Mouse (Mus musculus) hindbrain, embryonic 14.5 days (tissue): Measurements from ENCODE around the gene Fmod. TPM values are rescaled to one million over a fixed set of nuclear protein-coding genes. Genes with fewer than 3 reads are reported as not detected.
A peak's percentile ranks its signal among the peaks of the same experiment; 100 is the strongest.

ENCODE experiments used
- ATAC-seq: fragments of 200-750 bp; cut with Nextera tagmentation; 2 replicates; pipeline ENCODE4 v1.8.0; 2017; ENCODE audit warnings: moderate number of reproducible peaks, mild to moderate bottlenecking, moderate TSS enrichment, moderate library complexity; ENCODE audit not compliant: low FRiP score
- DNase-seq: peaks from one replicate; pipeline ENCODE4 v3.0.0-alpha.2; 2015; ENCODE audit warnings: low spot score
- H3K27ac ChIP-seq: fragments of 300-500 bp; sonication (generic); 2 replicates; pipeline ENCODE4 v1.5.1; 2014; ENCODE audit warnings: mild to moderate bottlenecking, moderate library complexity
- H3K27me3 ChIP-seq: fragments of 300-500 bp; sonication (generic); 2 replicates; pipeline ENCODE4 v1.6.1; 2014; ENCODE audit warnings: mild to moderate bottlenecking, low read length, mixed read lengths; ENCODE audit not compliant: control insufficient read depth, insufficient read depth
- H3K36me3 ChIP-seq: fragments of 300-500 bp; sonication (generic); replicated peaks from 2 replicates; pipeline ENCODE4 v1.6.1; 2014; ENCODE audit not compliant: control insufficient read depth, insufficient read depth
- H3K4me1 ChIP-seq: fragments of 300-500 bp; sonication (generic); replicated peaks from 2 replicates; pipeline ENCODE4 v1.6.1; 2014; ENCODE audit warnings: antibody characterized with exemption, low read length, mixed read lengths; ENCODE audit not compliant: control insufficient read depth, insufficient read depth
- H3K4me2 ChIP-seq: fragments of 300-500 bp; sonication (generic); replicated peaks from 2 replicates; pipeline ENCODE4 v1.6.1; 2014; ENCODE audit warnings: mild to moderate bottlenecking, moderate library complexity
- H3K4me3 ChIP-seq: fragments of 300-500 bp; sonication (generic); replicated peaks from 2 replicates; pipeline ENCODE4 v1.5.1; 2014; ENCODE audit warnings: mild to moderate bottlenecking, low read length
- H3K9ac ChIP-seq: fragments of 300-500 bp; sonication (generic); 2 replicates; pipeline ENCODE4 v1.6.1; 2014
- H3K9me3 ChIP-seq: fragments of 300-500 bp; sonication (generic); 2 replicates; pipeline ENCODE4 v1.6.1; 2016; ENCODE audit warnings: low read length; ENCODE audit not compliant: control insufficient read depth
- WGBS: fragments of 180-500 bp; shearing (Covaris S2); extraction: QIAGEN DNeasy Blood & Tissue Kit; methylation state at CpG from one replicate; pipeline ENCODE4 v1.1.7; 2014; 5-methylcytosine and 5-hydroxymethylcytosine counted together
- polyA plus RNA-seq: library from polyadenylated mRNA; unstranded; fragments of >200 nt; fragmentation: Nextera tagmentation; extraction: Ambion mirVana; gene quantifications from 2 replicates; pipeline ENCODE4 v1.2.1, GENCODE M21; 2014

The Fmod gene
- polyA plus RNA-seq, 1 experiment from 2014 or later: 5.3 TPM

DNA sequence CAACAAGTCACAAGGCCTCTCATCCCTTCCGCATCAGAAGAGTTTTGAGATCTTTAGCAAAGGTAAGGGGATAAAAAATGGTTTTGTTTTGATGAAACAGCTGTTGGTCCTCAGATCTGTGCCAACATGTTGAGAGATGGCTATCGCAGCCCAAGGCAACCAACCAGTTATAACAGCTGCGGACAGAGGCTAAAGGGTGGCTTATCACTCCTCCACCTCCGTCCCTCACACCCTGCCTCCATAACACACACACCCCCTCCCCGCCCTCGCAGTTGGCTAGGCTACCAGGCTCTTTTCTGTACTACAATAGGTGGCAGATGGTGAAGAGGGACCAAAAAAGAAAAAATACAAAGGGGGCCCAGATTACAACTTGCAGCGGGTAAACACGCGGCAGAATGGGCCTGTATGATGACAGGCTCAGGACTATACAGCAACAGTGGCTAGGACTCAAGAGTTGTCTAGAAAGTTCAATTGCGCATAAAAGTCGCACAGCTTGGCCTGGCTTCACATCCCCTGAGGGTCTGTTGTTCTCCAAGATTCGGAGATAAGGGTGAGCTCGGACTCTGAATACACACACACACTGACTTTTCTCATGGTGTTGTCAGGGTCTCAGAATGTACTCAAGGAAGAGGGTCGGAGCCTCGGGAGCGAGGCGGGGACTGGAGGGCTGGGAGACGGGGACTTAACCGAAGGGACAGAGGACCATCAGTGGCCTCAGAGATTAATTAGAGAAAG, 41.2 kb downstream of the Fmod start:
- peak overlapping the region; percentile 79 for H3K27ac ChIP-seq
- no peaks in the 10 kb centered on the region for H3K9me3 ChIP-seq
- peak overlapping the region; percentile 85 for H3K9ac ChIP-seq
- H3K4me3 ChIP-seq: peak overlapping the region; percentile 76
- DNase-seq (no peak), ATAC-seq (no peak; the same call in 1 of the 2 replicates)
- H3K4me1 ChIP-seq: peaks cover 21% of the 10 kb centered on the region
- 5% methylated on average over 19 of the region's 19 CpGs for WGBS
- no peaks in the 10 kb centered on the region for H3K27me3 ChIP-seq
- peak overlapping the region; percentile 86 for H3K4me2 ChIP-seq
- no peaks in the 10 kb centered on the region for H3K36me3 ChIP-seq

GRCm38 (mm10) chr1:134078802-134079476, 41.9 kb downstream of the Fmod start, which contains the start of gene Btg2:
Gene Btg2, minus strand, starts transcription at chr1:134079120.
- Histone ChIP-seq H3K27ac (peak within 1 kb of the TSS; percentile 92), H3K36me3 (no peaks in the 10 kb centered on the region), H3K4me3 (peak within 1 kb of the TSS; percentile 76), H3K9me3 (no peaks in the 10 kb centered on the region), H3K4me2 (peak within 1 kb of the TSS; percentile 86), H3K4me1 (peaks cover 18% of the 10 kb centered on the region), H3K27me3 (no peaks in the 10 kb centered on the region), H3K9ac (peak within 1 kb of the TSS; percentile 85)
- ATAC-seq (peak; percentile 94), DNase-seq (peak; percentile 95)
- under 1% methylated on average over 60 of the region's 62 CpGs for WGBS

- Histone ChIP-seq H3K27me3 (no peaks in the 10 kb centered on the region), H3K4me3 (peak overlapping the region; percentile 76), H3K9me3 (no peaks in the 10 kb centered on the region), H3K27ac (peak overlapping the region; percentile 92), H3K4me2 (peak overlapping the region; percentile 86), H3K36me3 (no peaks in the 10 kb centered on the region), H3K9ac (peak overlapping the region; percentile 85), H3K4me1 (peaks cover 18% of the 10 kb centered on the region)
- DNase-seq (peak; percentile 56), ATAC-seq (no peak)
- WGBS: 2% methylated on average over 9 of the region's 9 CpGs
These were observed 42.6 kb downstream of the Fmod start for GRCm38 (mm10) chr1:134079477-134080163.

- H3K9ac ChIP-seq: no peak overlapping the region
- ATAC-seq (no peak), DNase-seq (no peak)
- no peak overlapping the region for H3K4me3 ChIP-seq
- H3K27ac ChIP-seq: no peak overlapping the region
- no peaks in the 10 kb centered on the region for H3K36me3 ChIP-seq
- no peak overlapping the region for H3K4me2 ChIP-seq
- H3K9me3 ChIP-seq: no peaks in the 10 kb centered on the region
- WGBS: 77% methylated on average over 4 of the region's 4 CpGs
- peaks cover 18% of the 10 kb centered on the region for H3K4me1 ChIP-seq
- H3K27me3 ChIP-seq: no peaks in the 10 kb centered on the region
These were observed 43.4 kb downstream of the Fmod start for GRCm38 (mm10) chr1:134080406-134080805.

GRCm38 (mm10) chr1:134080881-134081450, 43.9 kb downstream of the Fmod start:
- Histone ChIP-seq H3K9ac (no peak overlapping the region), H3K27ac (no peak overlapping the region), H3K9me3 (no peaks in the 10 kb centered on the region), H3K4me3 (no peak overlapping the region), H3K4me2 (no peak overlapping the region), H3K4me1 (peaks cover 16% of the 10 kb centered on the region), H3K36me3 (no peaks in the 10 kb centered on the region), H3K27me3 (no peaks in the 10 kb centered on the region)
- ATAC-seq (no peak), DNase-seq (no peak)
- WGBS: 91% methylated on average over 5 of the region's 5 CpGs

- no peak overlapping the region for H3K4me3 ChIP-seq
- no peak for ATAC-seq
- H3K4me2 ChIP-seq: no peak overlapping the region
- WGBS: 56% methylated on average over 11 of the region's 11 CpGs
- H3K9me3 ChIP-seq: no peaks in the 10 kb centered on the region
- no peak overlapping the region for H3K9ac ChIP-seq
- peaks cover 13% of the 10 kb centered on the region for H3K4me1 ChIP-seq
- no peak overlapping the region for H3K27ac ChIP-seq
- H3K27me3 ChIP-seq: no peaks in the 10 kb centered on the region
- DNase-seq: no peak
- no peaks in the 10 kb centered on the region for H3K36me3 ChIP-seq
These were observed 46.0 kb downstream of the Fmod start for GRCm38 (mm10) chr1:134082987-134083516.

- no peak for ATAC-seq
- no peak overlapping the region for H3K4me3 ChIP-seq
These were observed 46.6 kb downstream of the Fmod start for GRCm38 (mm10) chr1:134083676-134084075.

GRCm38 (mm10) chr1:134084128-134084527, 47.1 kb downstream of the Fmod start:
- ATAC-seq: no peak
- no peaks in the 10 kb centered on the region for H3K9me3 ChIP-seq
- WGBS: 81% methylated on average over 3 of the region's 3 CpGs

More at GRCm38 (mm10) chr1:134083676-134084075, 46.6 kb downstream of the Fmod start:
- Histone ChIP-seq H3K4me2 (no peak overlapping the region), H3K27ac (no peak overlapping the region), H3K9ac (no peak overlapping the region), H3K9me3 (no peaks in the 10 kb centered on the region), H3K27me3 (no peaks in the 10 kb centered on the region), H3K36me3 (no peaks in the 10 kb centered on the region), H3K4me1 (peaks cover 10% of the 10 kb centered on the region)
- DNase-seq: no peak
- 87% methylated on average over 8 of the region's 8 CpGs for WGBS

GRCm38 (mm10) chr1:134086017-134086416, 49.0 kb downstream of the Fmod start:
- no peaks in the 10 kb centered on the region for H3K36me3 ChIP-seq
- no peaks in the 10 kb centered on the region for H3K27me3 ChIP-seq
- H3K9ac ChIP-seq: no peak overlapping the region
- 12% methylated on average over 3 of the region's 3 CpGs for WGBS
- H3K9me3 ChIP-seq: no peaks in the 10 kb centered on the region
- peaks cover 10% of the 10 kb centered on the region for H3K4me1 ChIP-seq
- DNase-seq (no peak), ATAC-seq (no peak)
- no peak overlapping the region for H3K4me2 ChIP-seq
- no peak overlapping the region for H3K4me3 ChIP-seq
- no peak overlapping the region for H3K27ac ChIP-seq

More at GRCm38 (mm10) chr1:134084128-134084527, 47.1 kb downstream of the Fmod start:
- Histone ChIP-seq H3K9ac (no peak overlapping the region), H3K4me3 (no peak overlapping the region), H3K27ac (no peak overlapping the region), H3K27me3 (no peaks in the 10 kb centered on the region), H3K36me3 (no peaks in the 10 kb centered on the region), H3K4me2 (no peak overlapping the region), H3K4me1 (peaks cover 10% of the 10 kb centered on the region)
- DNase-seq: no peak
